Comparison of ENCODE assay signal across 26 mouse cellular contexts in genomic region chr5:9032641-9033040, GRCm38 (mm10).
"Had no signal": no experiment of that assay in that cellular context is flagged by ENCODE, and none has a peak within 500 bp of the region (broad histone marks: within the 10 kb centered on the region; RNA-seq: fewer than 3 reads in every experiment).

No protein-coding gene starts in this region.

- ATAC-seq: hindbrain, embryonic 16.5 days; inflammation-experienced regulatory T-cells, adult 6 months; intestine, embryonic 15.5 days; intestine, postnatal 0 days; liver, embryonic 12.5 days had no signal

- H3K4me2 ChIP-seq: heart, embryonic 11.5 days; heart, embryonic 13.5 days; heart, embryonic 15.5 days; hindbrain, embryonic 12.5 days; hindbrain, embryonic 14.5 days; intestine, embryonic 15.5 days; limb, embryonic 13.5 days; limb, embryonic 15.5 days; liver, embryonic 12.5 days had no signal

- H3K9ac ChIP-seq: heart, embryonic 13.5 days; heart, embryonic 15.5 days; hindbrain, embryonic 12.5 days; hindbrain, embryonic 14.5 days; intestine, embryonic 15.5 days; limb, embryonic 13.5 days; limb, embryonic 15.5 days; liver, embryonic 12.5 days had no signal

- H3K4me3 ChIP-seq: gastrocnemius, adult 2 months; heart, adult 2 months; heart, embryonic 13.5 days; heart, embryonic 15.5 days; hindbrain, embryonic 10.5 days; hindbrain, embryonic 12.5 days; intestine, embryonic 15.5 days; layer of hippocampus, adult 2 months; limb, embryonic 13.5 days; limb, embryonic 15.5 days; liver, embryonic 12.5 days had no signal

- H3K9me3 ChIP-seq: heart, embryonic 13.5 days; heart, embryonic 15.5 days; hindbrain, embryonic 10.5 days; hindbrain, embryonic 12.5 days; intestine, embryonic 15.5 days; limb, embryonic 13.5 days; limb, embryonic 15.5 days; liver, embryonic 12.5 days had no signal

- H3K27ac ChIP-seq: gastrocnemius, adult 2 months; heart, adult 2 months; heart, embryonic 13.5 days; heart, embryonic 15.5 days; hindbrain, embryonic 10.5 days; hindbrain, embryonic 12.5 days; hindbrain, embryonic 14.5 days; intestine, embryonic 15.5 days; layer of hippocampus, adult 2 months; limb, embryonic 13.5 days; limb, embryonic 15.5 days; liver, embryonic 12.5 days had no signal

- H3K36me3 ChIP-seq: heart, embryonic 13.5 days; heart, embryonic 15.5 days; hindbrain, embryonic 10.5 days; hindbrain, embryonic 12.5 days; intestine, embryonic 15.5 days; limb, embryonic 13.5 days; limb, embryonic 15.5 days; liver, embryonic 12.5 days had no signal

- DNase-seq: gastrocnemius, adult 2 months; gastrocnemius, postnatal 10 days; gastrocnemius, postnatal 25 days; heart, adult 11 months; heart, adult 2 months; heart, postnatal 14 days; heart, postnatal 36 days; kidney, adult 18-20 months; kidney, postnatal 10 days; kidney, postnatal 4 days; layer of hippocampus, postnatal 36 days; left cerebral cortex, postnatal 4 days had no signal

- H3K27me3 ChIP-seq: heart, embryonic 13.5 days; heart, embryonic 15.5 days; hindbrain, embryonic 12.5 days; intestine, embryonic 15.5 days; limb, embryonic 13.5 days; limb, embryonic 15.5 days; liver, embryonic 12.5 days had no signal

- H3K4me1 ChIP-seq: heart, embryonic 13.5 days; heart, embryonic 15.5 days; hindbrain, embryonic 10.5 days; hindbrain, embryonic 12.5 days; intestine, embryonic 15.5 days; limb, embryonic 13.5 days; limb, embryonic 15.5 days; liver, embryonic 12.5 days had no signal
